Mouse (Mus musculus) forebrain, embryonic 16.5 days (tissue): ENCODE data around the gene M6pr. TPM values are rescaled to one million over a fixed set of nuclear protein-coding genes. Genes with fewer than 3 reads are reported as not detected.

ENCODE experiments used
- polyA plus RNA-seq: library from polyadenylated mRNA; unstranded; fragments of >200 nt; fragmentation: Nextera tagmentation; extraction: Ambion mirVana; gene quantifications from 2 replicates; pipeline ENCODE4 v1.2.1, GENCODE M21; 2015

Gene M6pr
- polyA plus RNA-seq, 1 experiment from 2014 or later: 57.0 TPM

Other genes starting within 250 kb of the M6pr start
- gene Klrg1, start 25.8 kb upstream of the M6pr start, polyA plus RNA-seq: 0.40 and 0.87 TPM in 2 replicates
- 32.7 and 36.9 TPM in 2 replicates for gene Phc1, start 31.8 kb downstream of the M6pr start, polyA plus RNA-seq
- gene Rimklb, start 190.0 kb downstream of the M6pr start, polyA plus RNA-seq: 97.3 and 97.9 TPM in 2 replicates
- gene Mfap5, start 197.1 kb downstream of the M6pr start, polyA plus RNA-seq: 1.7 and 3.1 TPM in 2 replicates
- 0.20 and 0.30 TPM in 2 replicates for gene Aicda, start 245.1 kb downstream of the M6pr start, polyA plus RNA-seq